Mouse (Mus musculus): ENCODE results near the gene Itgb5. TPM values are rescaled to one million over a fixed set of nuclear protein-coding genes. Genes with fewer than 3 reads are reported as not detected.

Itgb5 gene
- polyA plus RNA-seq, 1 experiment from 2014 or later = 61.4 TPM

- peak within 1 kb of the TSS; percentile 75 for H3K9ac ChIP-seq
- peaks cover 16% of the 10 kb centered on the region for H3K36me3 ChIP-seq
- peaks cover 11% of the 10 kb centered on the region for H3K4me1 ChIP-seq (replicated peaks)
- peak within 1 kb of the TSS; percentile 78 for H3K4me2 ChIP-seq
- H3K27ac ChIP-seq = peak within 1 kb of the TSS; percentile 65
- H3K9me3 ChIP-seq (replicated peaks) = no peaks in the 10 kb centered on the region
- no peaks in the 10 kb centered on the region for H3K27me3 ChIP-seq
- peak within 1 kb of the TSS; percentile 74 for H3K4me3 ChIP-seq
- peak; percentile 87 for ATAC-seq (replicated peaks; ENCODE audit: insufficient number of reproducible peaks, insufficient read depth, low FRiP score, low read depth)
- under 1% methylated on average over 44 of the region's 44 CpGs for WGBS
These were observed 137.2 kb downstream of the Itgb5 start, which contains the start of gene Umps for GRCm38 (mm10) chr16:33966538-33967282. Gene Umps (minus strand): TSS chr16:33967038.

- H3K27me3 ChIP-seq = no peaks in the 10 kb centered on the region
- H3K4me1 ChIP-seq (replicated peaks) = peaks cover 11% of the 10 kb centered on the region
- no peak for ATAC-seq (replicated peaks; ENCODE audit: insufficient number of reproducible peaks, insufficient read depth, low FRiP score, low read depth)
- H3K4me2 ChIP-seq = peak overlapping the region; percentile 78
- no peaks in the 10 kb centered on the region for H3K9me3 ChIP-seq (replicated peaks)
- peaks cover 12% of the 10 kb centered on the region for H3K36me3 ChIP-seq
- H3K4me3 ChIP-seq = peak overlapping the region; percentile 74
- WGBS = 49% methylated on average over 2 of the region's 2 CpGs
- peak overlapping the region; percentile 75 for H3K9ac ChIP-seq
- H3K27ac ChIP-seq = peak overlapping the region; percentile 65; the same call in 1 of the 2 replicates
These were observed 137.8 kb downstream of the Itgb5 start for GRCm38 (mm10) chr16:33967283-33967640.

- Histone ChIP-seq H3K27me3 (no peaks in the 10 kb centered on the region), H3K4me2 (no peak overlapping the region), H3K4me3 (no peak overlapping the region), H3K36me3 (0 out of 2 replicates have a peak, but pooled peaks cover 4% of the 10 kb centered on the region), H3K27ac (no peak overlapping the region), H3K4me1 (replicated peaks) (no peaks in the 10 kb centered on the region), H3K9ac (no peak overlapping the region), H3K9me3 (replicated peaks) (no peaks in the 10 kb centered on the region; the same call in 1 of the 2 replicates)
- ATAC-seq (replicated peaks; ENCODE audit: insufficient number of reproducible peaks, insufficient read depth, low FRiP score, low read depth) = no peak
- 63% methylated on average over 2 of the region's 2 CpGs for WGBS
These were observed 150.4 kb downstream of the Itgb5 start for GRCm38 (mm10) chr16:33979855-33980254.

GRCm38 (mm10) chr16:33983712-33984111 lies 154.2 kb downstream of the Itgb5 start:
- no peak for ATAC-seq (replicated peaks; ENCODE audit: insufficient number of reproducible peaks, insufficient read depth, low FRiP score, low read depth)
- Histone ChIP-seq H3K36me3 (no peaks in the 10 kb centered on the region), H3K9me3 (replicated peaks) (no peaks in the 10 kb centered on the region), H3K4me2 (no peak overlapping the region), H3K4me1 (replicated peaks) (no peaks in the 10 kb centered on the region), H3K27me3 (no peaks in the 10 kb centered on the region), H3K4me3 (no peak overlapping the region), H3K9ac (no peak overlapping the region), H3K27ac (no peak overlapping the region)
- WGBS = 93% methylated on average over 6 of the region's 6 CpGs

GRCm38 (mm10) chr16:33985372-33985771 lies 155.9 kb downstream of the Itgb5 start:
- no peak overlapping the region for H3K9ac ChIP-seq
- no peak overlapping the region for H3K4me2 ChIP-seq
- H3K27me3 ChIP-seq = no peaks in the 10 kb centered on the region
- H3K27ac ChIP-seq = no peak overlapping the region
- H3K4me3 ChIP-seq = no peak overlapping the region
- ATAC-seq (replicated peaks; ENCODE audit: insufficient number of reproducible peaks, insufficient read depth, low FRiP score, low read depth) = no peak
- WGBS = 83% methylated on average over 6 of the region's 6 CpGs
- H3K36me3 ChIP-seq = no peaks in the 10 kb centered on the region
- H3K4me1 ChIP-seq (replicated peaks) = no peaks in the 10 kb centered on the region
- H3K9me3 ChIP-seq (replicated peaks) = no peaks in the 10 kb centered on the region

- H3K9me3 ChIP-seq (replicated peaks) = no peaks in the 10 kb centered on the region
- H3K27ac ChIP-seq = no peak overlapping the region
- no peak for ATAC-seq (replicated peaks; ENCODE audit: insufficient number of reproducible peaks, insufficient read depth, low FRiP score, low read depth)
- no peak overlapping the region for H3K9ac ChIP-seq
- no peak overlapping the region for H3K4me3 ChIP-seq
- H3K4me1 ChIP-seq (replicated peaks) = no peaks in the 10 kb centered on the region
- no peak overlapping the region for H3K4me2 ChIP-seq
- no peaks in the 10 kb centered on the region for H3K36me3 ChIP-seq
- WGBS = 83% methylated on average over 7 of the region's 7 CpGs
- no peaks in the 10 kb centered on the region for H3K27me3 ChIP-seq
These were observed 157.5 kb downstream of the Itgb5 start for GRCm38 (mm10) chr16:33986993-33987392.

GRCm38 (mm10) chr16:33988358-33989012 lies 159.0 kb downstream of the Itgb5 start:
- Histone ChIP-seq H3K4me2 (no peak overlapping the region), H3K27ac (no peak overlapping the region), H3K9ac (no peak overlapping the region), H3K27me3 (no peaks in the 10 kb centered on the region), H3K36me3 (no peaks in the 10 kb centered on the region), H3K4me1 (replicated peaks) (no peaks in the 10 kb centered on the region), H3K9me3 (replicated peaks) (no peaks in the 10 kb centered on the region), H3K4me3 (no peak overlapping the region)
- ATAC-seq (replicated peaks; ENCODE audit: insufficient number of reproducible peaks, insufficient read depth, low FRiP score, low read depth) = no peak
- 54% methylated on average over 17 of the region's 17 CpGs for WGBS

GRCm38 (mm10) chr16:33989106-33989505 lies 159.6 kb downstream of the Itgb5 start:
- H3K4me3 ChIP-seq = no peak overlapping the region
- ATAC-seq (replicated peaks; ENCODE audit: insufficient number of reproducible peaks, insufficient read depth, low FRiP score, low read depth) = no peak
- no peaks in the 10 kb centered on the region for H3K27me3 ChIP-seq
- H3K9me3 ChIP-seq (replicated peaks) = no peaks in the 10 kb centered on the region
- no peak overlapping the region for H3K9ac ChIP-seq
- no peak overlapping the region for H3K4me2 ChIP-seq
- H3K4me1 ChIP-seq (replicated peaks) = no peaks in the 10 kb centered on the region
- H3K36me3 ChIP-seq = no peaks in the 10 kb centered on the region
- 81% methylated on average over 1 of the region's 1 CpGs for WGBS
- no peak overlapping the region for H3K27ac ChIP-seq

GRCm38 (mm10) chr16:33990712-33991111 lies 161.2 kb downstream of the Itgb5 start:
- ATAC-seq (replicated peaks; ENCODE audit: insufficient number of reproducible peaks, insufficient read depth, low FRiP score, low read depth) = no peak
- no peak overlapping the region for H3K4me3 ChIP-seq
- no peak overlapping the region for H3K4me2 ChIP-seq
- H3K9ac ChIP-seq = no peak overlapping the region
- no peaks in the 10 kb centered on the region for H3K27me3 ChIP-seq
- H3K9me3 ChIP-seq (replicated peaks) = no peaks in the 10 kb centered on the region
- 73% methylated on average over 4 of the region's 4 CpGs for WGBS
- H3K36me3 ChIP-seq = no peaks in the 10 kb centered on the region
- no peak overlapping the region for H3K27ac ChIP-seq
- H3K4me1 ChIP-seq (replicated peaks) = no peaks in the 10 kb centered on the region

GRCm38 (mm10) chr16:33994321-33994720 lies 164.9 kb downstream of the Itgb5 start:
- no peak overlapping the region for H3K4me3 ChIP-seq
- WGBS = 81% methylated on average over 6 of the region's 6 CpGs
- no peaks in the 10 kb centered on the region for H3K9me3 ChIP-seq (replicated peaks)
- no peaks in the 10 kb centered on the region for H3K27me3 ChIP-seq
- no peaks in the 10 kb centered on the region for H3K4me1 ChIP-seq (replicated peaks)
- H3K36me3 ChIP-seq = no peaks in the 10 kb centered on the region
- H3K9ac ChIP-seq = no peak overlapping the region
- H3K27ac ChIP-seq = no peak overlapping the region
- no peak overlapping the region for H3K4me2 ChIP-seq
- ATAC-seq (replicated peaks; ENCODE audit: insufficient number of reproducible peaks, insufficient read depth, low FRiP score, low read depth) = no peak

GRCm38 (mm10) chr16:33995496-33995895 lies 166.0 kb downstream of the Itgb5 start:
- Histone ChIP-seq H3K9me3 (replicated peaks) (no peaks in the 10 kb centered on the region), H3K4me2 (no peak overlapping the region), H3K36me3 (no peaks in the 10 kb centered on the region), H3K4me3 (no peak overlapping the region), H3K4me1 (replicated peaks) (no peaks in the 10 kb centered on the region), H3K9ac (no peak overlapping the region), H3K27me3 (no peaks in the 10 kb centered on the region), H3K27ac (no peak overlapping the region)
- WGBS = 72% methylated on average over 3 of the region's 3 CpGs
- no peak for ATAC-seq (replicated peaks; ENCODE audit: insufficient number of reproducible peaks, insufficient read depth, low FRiP score, low read depth)

GRCm38 (mm10) chr16:33996030-33996429 lies 166.6 kb downstream of the Itgb5 start:
- H3K27me3 ChIP-seq = no peaks in the 10 kb centered on the region
- H3K4me2 ChIP-seq = no peak overlapping the region
- H3K4me3 ChIP-seq = no peak overlapping the region
- H3K9ac ChIP-seq = no peak overlapping the region
- no peak for ATAC-seq (replicated peaks; ENCODE audit: insufficient number of reproducible peaks, insufficient read depth, low FRiP score, low read depth)
- no peaks in the 10 kb centered on the region for H3K9me3 ChIP-seq (replicated peaks)
- H3K36me3 ChIP-seq = no peaks in the 10 kb centered on the region
- H3K4me1 ChIP-seq (replicated peaks) = no peaks in the 10 kb centered on the region
- H3K27ac ChIP-seq = no peak overlapping the region
- WGBS = 4% methylated on average over 5 of the region's 5 CpGs
